Mouse (Mus musculus) olfactory bulb, adult 2 months (tissue): ENCODE data around the gene Pde3b. TPM values are rescaled to one million over a fixed set of nuclear protein-coding genes. Genes with fewer than 3 reads are reported as not detected.

ENCODE experiments used
- H3K27ac ChIP-seq: fragments of 200-500 bp; 2 replicates; pipeline ENCODE4 v1.5.1; 2012; ENCODE audit warnings: low read depth, low read length; ENCODE audit not compliant: insufficient read depth
- H3K4me1 ChIP-seq: fragments of 200-500 bp; 2 replicates; pipeline ENCODE4 v1.6.1; 2012; ENCODE audit warnings: low read length; ENCODE audit not compliant: control insufficient read depth, insufficient read depth
- H3K4me3 ChIP-seq: fragments of 200-500 bp; 2 replicates; pipeline ENCODE4 v1.5.1; 2012; ENCODE audit warnings: mild to moderate bottlenecking, low read depth, low read length, moderate library complexity; ENCODE audit not compliant: insufficient read depth
- CTCF ChIP-seq: fragments of 200-500 bp; IDR thresholded peaks from 2 replicates; pipeline ENCODE4 v1.5.1; 2012; ENCODE audit warnings: low read depth, mild to moderate bottlenecking, low read length, moderate library complexity; ENCODE audit not compliant: insufficient read depth
- POLR2A ChIP-seq: fragments of 200-500 bp; IDR thresholded peaks from 2 replicates; pipeline ENCODE4 v1.6.1; 2012; ENCODE audit warnings: mild to moderate bottlenecking, low read depth, low read length, moderate library complexity; ENCODE audit not compliant: insufficient read depth
- WGBS: fragments of 180-500 bp; shearing (Covaris S2); methylation state at CpG from one replicate; pipeline ENCODE4 v1.1.7; 2018; 5-methylcytosine and 5-hydroxymethylcytosine counted together
- polyA plus RNA-seq: library from polyadenylated mRNA; stranded (reverse); fragments of >200 nt; gene quantifications from 2 replicates; pipeline ENCODE4 v1.2.4, GENCODE M21; 2012; ENCODE audit warnings: low replicate concordance; ENCODE audit not compliant: missing spikeins, insufficient read depth, insufficient read length

Pde3b gene
- polyA plus RNA-seq, 1 experiment = not detected

DNA sequence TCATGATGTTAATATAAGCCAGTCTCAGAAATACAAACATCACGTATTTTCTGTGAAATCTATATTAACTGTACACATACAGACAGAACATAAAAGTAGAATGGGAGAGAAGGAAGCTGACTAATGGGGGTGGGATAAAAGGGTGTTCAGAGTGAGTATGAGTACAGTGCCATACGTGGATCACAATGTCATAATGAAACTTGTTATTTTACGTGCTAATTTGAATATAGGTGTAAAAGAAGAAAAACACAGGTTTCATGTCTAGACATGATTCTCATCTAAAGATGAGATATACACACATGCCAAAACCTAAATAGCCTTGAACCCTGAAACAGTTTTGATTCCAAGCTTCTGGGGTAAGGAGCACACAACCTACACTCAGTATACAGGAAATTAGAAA lies 51.3 kb downstream of the Pde3b start:
- Histone ChIP-seq H3K27ac (no peak overlapping the region), H3K4me1 (no peaks in the 10 kb centered on the region)

DNA sequence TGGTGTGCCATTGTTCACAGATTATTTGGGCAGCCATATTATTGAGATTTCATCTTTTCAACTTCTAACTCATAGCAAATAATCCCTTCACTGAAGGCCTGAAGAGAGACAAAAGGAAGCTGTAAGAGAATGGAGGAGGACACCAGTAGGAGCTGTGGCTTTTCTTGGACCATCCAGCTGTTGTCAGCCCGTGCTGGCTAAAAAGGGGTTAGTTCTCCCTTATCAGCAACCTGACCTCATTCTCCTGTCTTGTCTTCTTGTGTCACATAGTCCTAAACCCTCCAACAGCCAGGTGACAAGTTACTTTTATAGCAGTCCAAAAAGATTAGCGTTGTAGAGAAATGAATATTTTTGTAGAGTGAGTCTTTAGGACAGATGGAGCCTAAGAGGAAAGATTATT lies 57.4 kb downstream of the Pde3b start:
- Histone ChIP-seq H3K27ac (no peak overlapping the region), H3K4me1 (no peaks in the 10 kb centered on the region), H3K4me3 (no peak overlapping the region)
- TF ChIP-seq CTCF (no peak), POLR2A (no peak)
- 31% methylated on average over 2 of the region's 2 CpGs for WGBS

More for the DNA sequence above, 51.3 kb downstream of the Pde3b start:
- H3K4me3 ChIP-seq = no peak overlapping the region
- 89% methylated on average over 3 of the region's 3 CpGs for WGBS
- no peak for TF ChIP-seq CTCF
- no peak for TF ChIP-seq POLR2A

DNA sequence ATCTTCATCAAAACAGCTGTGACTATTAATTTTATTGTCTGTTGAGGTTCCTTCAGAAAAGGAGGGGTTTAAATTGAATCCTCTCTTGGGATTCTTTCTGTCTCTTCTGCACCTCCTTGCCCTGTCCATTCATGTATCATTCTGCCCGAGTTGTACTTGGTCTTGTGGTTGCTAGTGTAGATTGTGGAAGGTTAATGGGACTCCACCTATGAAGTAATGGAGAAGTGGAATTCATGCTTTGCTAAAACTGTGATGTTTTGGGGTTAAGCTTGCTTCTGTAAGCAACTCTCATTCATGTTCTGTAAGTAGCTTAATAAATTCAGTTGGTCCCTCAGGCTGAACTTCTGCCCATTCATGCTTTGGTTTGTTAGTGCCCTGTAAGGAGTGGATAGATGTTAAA lies 59.8 kb downstream of the Pde3b start:
- H3K27ac ChIP-seq = no peak overlapping the region
- no peaks in the 10 kb centered on the region for H3K4me1 ChIP-seq
- no peak overlapping the region for H3K4me3 ChIP-seq
- WGBS = 86% methylated on average over 1 of the region's 1 CpGs
- TF ChIP-seq POLR2A (no peak), CTCF (no peak)

GRCm38 (mm10) chr7:114477884-114478283 lies 62.8 kb downstream of the Pde3b start:
- TF ChIP-seq POLR2A (no peak), CTCF (no peak)
- H3K4me3 ChIP-seq = no peak overlapping the region
- no peaks in the 10 kb centered on the region for H3K4me1 ChIP-seq
- 82% methylated on average over 2 of the region's 2 CpGs for WGBS
- no peak overlapping the region for H3K27ac ChIP-seq

DNA sequence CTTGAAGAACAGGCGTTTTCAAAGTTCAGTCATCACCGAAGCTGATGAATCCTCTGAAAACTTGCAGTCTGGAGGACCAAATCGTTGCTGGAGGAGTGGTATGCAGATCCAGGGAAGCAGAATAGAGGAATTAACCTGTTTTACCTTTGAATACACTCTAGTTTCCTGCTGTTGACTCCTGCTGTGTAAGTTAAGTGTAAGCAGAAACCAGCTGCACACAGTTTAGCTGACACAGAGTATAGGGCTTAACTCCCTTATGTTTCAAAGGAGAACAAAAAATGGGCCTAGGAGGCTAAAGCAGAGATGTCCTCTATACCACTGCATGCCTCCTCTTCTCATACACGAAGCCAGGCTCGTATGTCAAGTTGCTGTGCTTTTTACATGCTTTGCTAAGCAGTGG lies 63.8 kb downstream of the Pde3b start:
- WGBS = 58% methylated on average over 5 of the region's 5 CpGs
- H3K4me3 ChIP-seq = no peak overlapping the region
- no peak overlapping the region for H3K27ac ChIP-seq
- no peak for TF ChIP-seq POLR2A
- TF ChIP-seq CTCF = no peak
- no peaks in the 10 kb centered on the region for H3K4me1 ChIP-seq

DNA sequence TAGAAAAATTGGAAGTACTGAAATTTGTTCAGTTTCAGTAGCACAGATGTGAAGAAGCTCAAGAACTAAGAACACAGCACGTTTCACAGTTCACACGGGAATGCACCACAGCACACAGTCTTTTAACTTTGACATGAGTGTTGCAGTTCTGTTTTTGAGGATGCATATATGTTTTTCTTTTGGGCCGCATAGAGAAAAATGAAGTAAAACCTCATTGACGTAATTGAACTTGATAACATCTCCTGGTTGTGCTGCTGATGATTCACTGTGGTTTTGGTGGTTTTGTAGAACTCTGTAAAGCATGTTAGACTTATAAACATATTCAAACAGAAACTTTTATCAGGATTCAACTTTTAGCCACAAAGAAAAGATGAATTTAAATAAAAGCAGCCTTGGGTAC lies 64.7 kb downstream of the Pde3b start:
- Histone ChIP-seq H3K27ac (no peak overlapping the region), H3K4me1 (no peaks in the 10 kb centered on the region), H3K4me3 (no peak overlapping the region)
- WGBS = 82% methylated on average over 4 of the region's 4 CpGs
- TF ChIP-seq POLR2A (no peak), CTCF (no peak)

GRCm38 (mm10) chr7:114480196-114480989 lies 65.3 kb downstream of the Pde3b start:
- 81% methylated on average over 6 of the region's 6 CpGs for WGBS
- H3K27ac ChIP-seq = no peak overlapping the region
- H3K4me3 ChIP-seq = no peak overlapping the region
- no peak for TF ChIP-seq CTCF
- TF ChIP-seq POLR2A = no peak
- no peaks in the 10 kb centered on the region for H3K4me1 ChIP-seq

DNA sequence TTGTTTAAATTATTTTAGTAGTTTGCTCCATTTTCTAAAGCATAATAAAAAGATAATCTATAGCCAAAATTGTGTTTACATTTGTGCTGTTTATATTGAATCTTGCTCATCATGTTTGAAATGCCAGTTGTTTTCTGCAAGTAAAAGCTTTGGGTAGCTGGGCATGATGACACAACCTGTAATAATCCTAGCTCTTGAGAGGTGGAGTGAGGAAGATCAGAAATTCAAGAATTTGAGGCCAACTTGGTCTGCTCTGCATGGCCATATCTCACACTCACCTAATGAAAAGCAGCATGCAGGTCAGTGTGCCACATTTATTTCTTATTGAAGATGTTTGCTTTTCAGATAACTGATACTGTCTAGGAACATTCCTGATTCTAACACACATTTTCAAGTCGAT lies 65.9 kb downstream of the Pde3b start:
- 78% methylated on average over 1 of the region's 1 CpGs for WGBS
- no peaks in the 10 kb centered on the region for H3K4me1 ChIP-seq
- no peak overlapping the region for H3K4me3 ChIP-seq
- no peak for TF ChIP-seq POLR2A
- no peak for TF ChIP-seq CTCF
- no peak overlapping the region for H3K27ac ChIP-seq

GRCm38 (mm10) chr7:114481429-114481931 lies 66.4 kb downstream of the Pde3b start:
- H3K27ac ChIP-seq = no peak overlapping the region
- TF ChIP-seq CTCF = no peak
- TF ChIP-seq POLR2A = no peak
- H3K4me1 ChIP-seq = no peaks in the 10 kb centered on the region
- H3K4me3 ChIP-seq = no peak overlapping the region
- WGBS = 93% methylated on average over 2 of the region's 2 CpGs
